Mouse (Mus musculus): ENCODE measurements around the gene Klhl29. TPM values are rescaled to one million over a fixed set of nuclear protein-coding genes. Genes with fewer than 3 reads are reported as not detected.

Klhl29 gene
- polyA plus RNA-seq, 1 experiment from 2014 or later, result 2.3 TPM

DNA sequence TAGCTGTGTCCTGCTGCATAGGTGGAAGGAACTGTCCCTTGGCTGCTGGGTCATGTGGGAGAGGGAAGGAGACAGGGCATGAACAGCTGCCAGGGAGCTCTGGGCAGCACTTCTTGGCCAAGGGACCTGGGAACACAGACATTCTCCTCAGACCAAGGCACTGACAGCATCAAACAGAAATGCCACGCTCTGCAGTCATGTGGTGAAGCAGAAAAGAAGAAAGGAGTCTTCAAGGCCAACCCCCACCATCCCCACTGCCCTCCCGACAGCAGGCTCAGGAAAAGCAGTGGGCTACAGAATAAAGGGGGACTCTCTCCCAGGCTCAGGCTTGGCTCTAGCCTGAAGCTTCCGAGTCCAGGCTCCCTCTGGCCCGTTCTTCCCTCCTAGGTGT lies 130.3 kb downstream of the Klhl29 start:
- no peak for ATAC-seq (ENCODE audit: low FRiP score, low read depth)
- Histone ChIP-seq H3K36me3 (no peaks in the 10 kb centered on the region), H3K4me1 (peaks cover 87% of the 10 kb centered on the region), H3K27ac (peak overlapping the region; percentile 33; the same call in 1 of the 2 replicates), H3K9ac (no peak overlapping the region), H3K27me3 (no peaks in the 10 kb centered on the region), H3K4me3 (no peak overlapping the region), H3K9me3 (no peaks in the 10 kb centered on the region), H3K4me2 (replicated peaks) (no peak overlapping the region)
- 53% methylated on average over 4 of the region's 4 CpGs for WGBS

- ATAC-seq (ENCODE audit: low FRiP score, low read depth), result no peak
- no peak overlapping the region for H3K4me3 ChIP-seq
- no peak overlapping the region for H3K4me2 ChIP-seq (replicated peaks)
- H3K9ac ChIP-seq, result no peak overlapping the region; the same call in 1 of the 2 replicates
- H3K4me1 ChIP-seq, result peaks cover 89% of the 10 kb centered on the region
- no peaks in the 10 kb centered on the region for H3K27me3 ChIP-seq
- 77% methylated on average over 10 of the region's 10 CpGs for WGBS
- no peaks in the 10 kb centered on the region for H3K36me3 ChIP-seq
- H3K9me3 ChIP-seq, result no peaks in the 10 kb centered on the region
- peak overlapping the region; percentile 33; the same call in 1 of the 2 replicates for H3K27ac ChIP-seq
These were observed 130.9 kb downstream of the Klhl29 start for GRCm38 (mm10) chr12:5244431-5245206.

- peaks cover 89% of the 10 kb centered on the region for H3K4me1 ChIP-seq
- H3K4me3 ChIP-seq, result no peak overlapping the region
- no peaks in the 10 kb centered on the region for H3K27me3 ChIP-seq
- no peaks in the 10 kb centered on the region for H3K36me3 ChIP-seq
- no peak for ATAC-seq (ENCODE audit: low FRiP score, low read depth)
- H3K9ac ChIP-seq, result no peak overlapping the region
- no peak overlapping the region for H3K27ac ChIP-seq
- no peaks in the 10 kb centered on the region for H3K9me3 ChIP-seq
- 69% methylated on average over 6 of the region's 6 CpGs for WGBS
- H3K4me2 ChIP-seq (replicated peaks), result no peak overlapping the region
These were observed 131.6 kb downstream of the Klhl29 start for GRCm38 (mm10) chr12:5243867-5244266.

- Histone ChIP-seq H3K4me2 (replicated peaks) (no peak overlapping the region), H3K27ac (no peak overlapping the region), H3K27me3 (no peaks in the 10 kb centered on the region), H3K4me3 (no peak overlapping the region), H3K4me1 (peaks cover 92% of the 10 kb centered on the region), H3K9me3 (no peaks in the 10 kb centered on the region), H3K9ac (no peak overlapping the region), H3K36me3 (no peaks in the 10 kb centered on the region)
- ATAC-seq (ENCODE audit: low FRiP score, low read depth), result no peak
- WGBS, result 64% methylated on average over 4 of the region's 4 CpGs
These were observed 132.0 kb downstream of the Klhl29 start for GRCm38 (mm10) chr12:5243449-5243848.

- no peak overlapping the region for H3K9ac ChIP-seq
- H3K4me1 ChIP-seq, result peaks cover 92% of the 10 kb centered on the region
- no peaks in the 10 kb centered on the region for H3K9me3 ChIP-seq
- H3K4me2 ChIP-seq (replicated peaks), result no peak overlapping the region
- no peaks in the 10 kb centered on the region for H3K27me3 ChIP-seq
- no peak for ATAC-seq (ENCODE audit: low FRiP score, low read depth)
- peak overlapping the region; percentile 1; the same call in 1 of the 2 replicates for H3K27ac ChIP-seq
- H3K4me3 ChIP-seq, result no peak overlapping the region
- WGBS, result 66% methylated on average over 8 of the region's 8 CpGs
- H3K36me3 ChIP-seq, result no peaks in the 10 kb centered on the region
These were observed 132.7 kb downstream of the Klhl29 start for GRCm38 (mm10) chr12:5242551-5243330.

GRCm38 (mm10) chr12:5239451-5240245 lies 135.8 kb downstream of the Klhl29 start:
- Histone ChIP-seq H3K4me3 (no peak overlapping the region), H3K9ac (no peak overlapping the region), H3K9me3 (no peaks in the 10 kb centered on the region), H3K36me3 (no peaks in the 10 kb centered on the region), H3K4me2 (replicated peaks) (0 out of 2 replicates have a peak overlapping the region, but pooled peaks have one; percentile 1), H3K27me3 (no peaks in the 10 kb centered on the region), H3K27ac (peak overlapping the region; percentile 61), H3K4me1 (peaks cover 72% of the 10 kb centered on the region)
- ATAC-seq (ENCODE audit: low FRiP score, low read depth), result no peak
- 23% methylated on average over 17 of the region's 17 CpGs for WGBS

DNA sequence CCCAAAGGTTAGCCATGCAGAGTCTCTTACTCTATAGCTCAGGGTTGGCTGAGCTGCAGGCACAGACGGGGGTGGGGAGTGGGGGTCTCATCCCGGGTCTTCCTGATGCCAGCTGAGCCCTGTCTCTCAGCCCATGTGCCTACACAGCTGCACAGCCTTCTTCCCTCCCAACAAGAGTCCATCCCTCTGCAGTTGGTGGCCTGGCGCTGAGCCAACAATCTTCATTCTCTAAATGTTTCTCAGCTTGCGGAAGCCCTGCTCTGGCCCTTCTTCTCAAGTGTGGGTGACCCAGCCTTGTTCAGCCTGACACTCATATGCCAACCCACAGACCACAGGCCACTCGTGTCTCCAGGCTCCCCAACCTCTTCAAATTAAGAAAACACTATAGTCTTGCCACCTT lies 138.4 kb downstream of the Klhl29 start:
- H3K27ac ChIP-seq, result no peak overlapping the region
- H3K4me1 ChIP-seq, result peaks cover 59% of the 10 kb centered on the region
- H3K9ac ChIP-seq, result no peak overlapping the region
- ATAC-seq (ENCODE audit: low FRiP score, low read depth), result peak; percentile 62
- no peaks in the 10 kb centered on the region for H3K9me3 ChIP-seq
- 65% methylated on average over 5 of the region's 5 CpGs for WGBS
- no peaks in the 10 kb centered on the region for H3K27me3 ChIP-seq
- H3K4me3 ChIP-seq, result no peak overlapping the region
- H3K4me2 ChIP-seq (replicated peaks), result no peak overlapping the region
- no peaks in the 10 kb centered on the region for H3K36me3 ChIP-seq

DNA sequence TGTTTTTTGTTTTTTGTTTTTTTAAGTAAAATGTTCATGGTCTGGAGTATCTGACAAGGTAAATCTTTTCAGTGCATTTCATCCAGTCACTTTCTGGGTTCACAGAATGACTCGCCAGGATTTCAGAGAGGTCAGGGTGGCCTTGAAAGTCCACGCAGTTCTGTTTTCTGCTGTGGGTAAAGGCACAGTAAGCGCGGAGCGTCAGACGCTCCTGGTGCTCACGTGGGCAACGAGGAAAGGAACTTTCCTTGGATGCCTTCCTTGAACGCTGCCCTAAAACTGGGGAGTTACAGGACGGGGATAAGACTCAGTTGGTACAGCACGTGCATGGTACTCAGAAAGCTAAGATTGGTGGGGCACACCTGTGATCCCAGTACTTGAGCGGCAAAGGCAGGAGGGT lies 139.9 kb downstream of the Klhl29 start:
- 86% methylated on average over 12 of the region's 12 CpGs for WGBS
- no peak for ATAC-seq (ENCODE audit: low FRiP score, low read depth)
- peaks cover 49% of the 10 kb centered on the region for H3K4me1 ChIP-seq

GRCm38 (mm10) chr12:5230504-5230903 lies 145.0 kb downstream of the Klhl29 start:
- WGBS, result 82% methylated on average over 5 of the region's 5 CpGs
- Histone ChIP-seq H3K4me2 (replicated peaks) (no peak overlapping the region), H3K9me3 (no peaks in the 10 kb centered on the region), H3K27ac (no peak overlapping the region), H3K27me3 (no peaks in the 10 kb centered on the region), H3K4me3 (no peak overlapping the region), H3K9ac (no peak overlapping the region), H3K4me1 (peaks cover 25% of the 10 kb centered on the region), H3K36me3 (0 out of 2 replicates have a peak, but pooled peaks cover 5% of the 10 kb centered on the region)
- no peak for ATAC-seq (ENCODE audit: low FRiP score, low read depth)

More for the DNA sequence above, 139.9 kb downstream of the Klhl29 start:
- Histone ChIP-seq H3K27me3 (no peaks in the 10 kb centered on the region), H3K4me3 (no peak overlapping the region), H3K4me2 (replicated peaks) (no peak overlapping the region), H3K9me3 (no peaks in the 10 kb centered on the region), H3K36me3 (0 out of 2 replicates have a peak, but pooled peaks cover under 1% of the 10 kb centered on the region), H3K27ac (no peak overlapping the region), H3K9ac (no peak overlapping the region)

DNA sequence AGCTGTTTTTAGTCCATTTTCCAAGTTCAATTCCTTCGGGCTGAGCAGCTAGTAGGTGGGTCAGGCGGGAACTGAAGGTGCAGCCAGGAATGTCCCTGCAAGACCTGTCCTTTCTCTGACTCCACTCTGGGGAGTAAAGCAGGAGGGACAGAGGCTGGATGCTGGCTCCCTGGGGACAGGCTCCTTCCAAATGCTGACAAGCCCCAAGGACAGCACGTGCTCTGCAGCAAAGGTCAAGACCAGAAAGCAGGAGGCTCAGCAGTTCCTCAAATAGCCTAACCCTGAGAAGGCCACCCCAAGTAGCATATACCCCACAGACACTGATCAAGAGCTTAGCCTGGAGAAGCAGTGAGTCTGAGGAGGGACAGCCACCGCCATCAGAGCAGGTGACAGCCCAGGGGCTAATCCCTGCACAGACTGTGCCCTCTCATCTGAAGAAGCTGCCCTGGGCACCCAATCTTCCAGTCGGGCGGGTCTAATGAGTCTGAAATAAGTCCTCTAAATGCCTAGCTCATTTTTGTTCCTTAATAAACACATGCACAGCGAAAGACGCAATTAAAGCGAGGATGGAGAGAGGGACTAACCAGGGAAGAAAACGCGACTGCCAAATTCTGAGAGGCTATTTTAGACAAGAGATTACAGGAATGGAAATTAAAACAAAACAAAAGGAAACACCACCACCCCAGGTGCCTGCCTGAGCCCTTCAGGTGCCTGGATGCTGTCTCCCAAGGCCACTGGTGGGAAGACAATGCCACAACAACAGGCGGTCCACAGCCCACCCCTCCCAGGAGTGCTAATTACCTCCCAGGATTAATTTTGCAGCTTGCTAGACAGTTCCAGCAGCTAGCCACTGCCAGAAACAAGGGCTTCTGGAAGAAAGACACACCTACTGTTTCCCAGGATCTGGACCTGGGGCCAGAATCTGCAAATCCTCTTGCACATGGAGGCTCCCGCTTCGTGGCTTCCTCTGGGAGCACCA lies 148.5 kb downstream of the Klhl29 start:
- Histone ChIP-seq H3K9me3 (no peaks in the 10 kb centered on the region), H3K27ac (no peak overlapping the region), H3K36me3 (0 out of 2 replicates have a peak, but pooled peaks cover 5% of the 10 kb centered on the region), H3K4me3 (no peak overlapping the region), H3K4me1 (peaks cover 14% of the 10 kb centered on the region), H3K27me3 (no peaks in the 10 kb centered on the region), H3K4me2 (replicated peaks) (no peak overlapping the region), H3K9ac (no peak overlapping the region)
- ATAC-seq (ENCODE audit: low FRiP score, low read depth), result no peak
- 47% methylated on average over 14 of the region's 14 CpGs for WGBS

GRCm38 (mm10) chr12:5223595-5223994 lies 151.9 kb downstream of the Klhl29 start:
- H3K9ac ChIP-seq, result no peak overlapping the region
- no peak overlapping the region for H3K27ac ChIP-seq
- no peaks in the 10 kb centered on the region for H3K27me3 ChIP-seq
- H3K9me3 ChIP-seq, result no peaks in the 10 kb centered on the region
- no peak for ATAC-seq (ENCODE audit: low FRiP score, low read depth)
- H3K36me3 ChIP-seq, result no peaks in the 10 kb centered on the region
- no peak overlapping the region for H3K4me2 ChIP-seq (replicated peaks)
- H3K4me3 ChIP-seq, result no peak overlapping the region
- 53% methylated on average over 1 of the region's 1 CpGs for WGBS
- peaks cover 36% of the 10 kb centered on the region for H3K4me1 ChIP-seq
